Mouse (Mus musculus) thymus, postnatal 10 days (tissue): ENCODE results near the gene Sec23a.
"Not testable (repeated sequence)": the region's sequence is repeated elsewhere in the genome, so short reads cannot be mapped to it uniquely, and the experiment has no call there.

Experiments
- DNase-seq, 2 experiments: peaks; one replicate each; pipeline ENCODE4 v3.0.0; 2021; ENCODE audit warnings: low spot score in 2 of 2

Sec23a gene

DNA sequence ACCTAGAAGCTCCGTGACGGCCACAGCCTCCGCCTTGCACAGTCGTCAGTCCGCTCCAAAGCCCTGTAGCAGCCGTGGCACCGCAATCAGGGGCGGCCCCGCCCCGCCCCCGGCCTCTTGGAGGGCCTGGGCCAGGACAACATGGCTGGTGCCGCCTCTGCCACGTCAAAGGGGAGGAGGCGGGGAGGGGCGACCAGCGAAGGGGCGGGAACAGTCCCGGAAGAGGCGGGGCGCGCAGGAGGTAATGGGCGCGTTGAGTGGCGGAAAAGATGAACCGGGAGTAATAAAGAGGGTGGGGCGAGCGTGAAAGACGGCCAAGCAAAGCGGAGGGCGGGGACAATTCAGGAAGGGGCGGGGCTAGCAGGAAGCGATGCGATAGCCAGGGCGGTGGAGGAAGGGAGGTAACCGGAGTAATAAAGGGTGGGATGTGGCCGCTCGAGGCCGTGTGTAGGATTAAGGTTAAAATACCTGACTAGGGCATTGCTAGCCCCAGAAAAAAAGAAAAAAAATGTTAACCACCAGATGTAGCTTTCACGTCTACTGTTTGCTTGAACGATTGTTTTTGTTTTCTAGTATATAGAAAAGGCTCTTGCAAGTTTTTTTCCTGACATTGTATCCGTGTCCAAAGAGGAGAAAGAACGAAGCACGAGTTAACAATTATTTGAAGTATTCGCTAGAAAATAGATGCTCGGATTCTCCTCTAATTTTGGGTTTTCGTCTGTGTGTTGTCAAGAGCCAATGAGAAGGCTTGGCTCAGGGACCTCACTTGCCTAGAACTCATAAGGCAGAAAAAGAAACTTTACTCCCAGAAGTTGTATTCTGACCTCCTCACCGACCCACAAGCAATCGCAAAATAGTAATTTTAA, at the start of gene Sec23a:
Gene Sec23a (minus strand): TSS at position 174 of the 866 bp plus-strand sequence.
- DNase-seq: peak; percentile 98 to 99

DNA sequence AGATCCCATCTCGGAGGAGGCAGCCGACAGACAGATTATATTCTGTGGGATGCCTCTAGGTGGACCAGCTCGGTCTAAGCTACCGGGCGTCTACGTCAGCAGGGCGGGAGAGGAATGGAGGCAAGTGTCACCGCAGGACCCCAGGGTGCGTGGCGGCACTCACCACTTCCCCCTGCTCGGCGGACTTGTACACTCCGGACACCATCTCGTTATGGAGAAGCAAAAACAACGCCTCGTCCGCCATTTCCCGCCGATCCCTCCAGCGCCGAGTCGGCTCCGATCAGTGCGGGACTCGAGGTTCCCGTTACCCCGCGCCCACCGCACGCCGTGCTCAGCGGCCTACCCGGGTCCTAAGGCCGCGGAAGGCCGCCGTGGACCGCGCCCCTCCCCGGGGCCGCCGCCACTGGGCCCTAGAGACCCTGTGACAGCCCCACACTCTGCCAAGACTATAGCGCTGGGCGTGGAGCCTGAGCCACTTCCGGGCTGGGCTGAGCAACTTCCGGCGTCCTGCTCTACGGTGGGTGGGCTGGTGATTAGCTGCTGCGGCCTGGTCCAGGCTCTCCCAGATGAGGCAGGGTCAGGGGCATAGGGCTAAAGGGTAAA, 49.3 kb upstream of the Sec23a start, which contains the start of gene Trappc6b:
Gene Trappc6b (minus strand): TSS at position 480 of the 603 bp plus-strand sequence.
- peak; percentile 50 to 66 for DNase-seq

- DNase-seq: no peak
These were observed 48.5 kb upstream of the Sec23a start for GRCm38 (mm10) chr12:59060322-59060721.

GRCm38 (mm10) chr12:59058242-59058641, 46.4 kb upstream of the Sec23a start:
- not testable (repeated sequence) for DNase-seq

- no peak for DNase-seq
These were observed 44.4 kb upstream of the Sec23a start for GRCm38 (mm10) chr12:59056222-59056621.

GRCm38 (mm10) chr12:59055196-59055850, 43.5 kb upstream of the Sec23a start:
- DNase-seq: no peak

GRCm38 (mm10) chr12:59053976-59054375, 42.2 kb upstream of the Sec23a start:
- DNase-seq: no peak

DNA sequence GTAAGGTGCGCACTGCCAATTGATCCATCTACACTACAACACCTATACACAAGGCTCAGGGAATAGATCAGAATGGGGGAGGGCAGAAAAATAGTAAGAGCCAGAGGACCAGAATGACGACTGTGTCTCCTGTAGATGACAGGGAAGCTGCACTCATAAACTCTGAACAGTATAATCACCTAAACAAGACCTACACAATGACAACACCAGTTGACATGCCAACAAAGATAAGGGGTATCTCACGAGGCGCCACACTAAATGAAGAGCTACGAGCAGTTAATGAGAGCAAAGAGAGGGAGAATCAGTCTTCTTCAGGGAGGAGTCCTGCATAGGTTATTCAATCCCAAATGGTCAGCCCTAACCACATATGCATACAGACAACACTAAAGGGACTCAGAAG, 41.3 kb upstream of the Sec23a start:
- no peak for DNase-seq

DNA sequence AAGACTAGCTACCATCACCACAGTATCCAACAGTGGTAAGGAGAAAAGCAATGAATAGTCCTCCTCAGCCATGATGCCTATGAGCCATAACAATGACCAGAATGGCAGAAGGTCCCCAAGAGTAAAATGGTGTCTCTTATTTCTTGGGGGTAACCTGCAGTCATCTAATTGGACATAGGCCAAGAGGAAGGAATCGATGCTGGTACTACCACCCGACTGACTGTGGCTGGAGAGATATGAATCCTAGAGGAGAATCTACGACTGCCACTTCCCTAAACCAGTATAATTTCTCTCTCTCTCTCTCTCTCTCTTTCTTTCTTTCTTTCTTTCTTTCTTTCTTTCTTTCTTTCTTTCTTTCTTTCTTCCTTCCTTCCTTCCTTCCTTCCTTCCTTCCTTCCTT, 40.7 kb upstream of the Sec23a start:
- DNase-seq: no peak

DNA sequence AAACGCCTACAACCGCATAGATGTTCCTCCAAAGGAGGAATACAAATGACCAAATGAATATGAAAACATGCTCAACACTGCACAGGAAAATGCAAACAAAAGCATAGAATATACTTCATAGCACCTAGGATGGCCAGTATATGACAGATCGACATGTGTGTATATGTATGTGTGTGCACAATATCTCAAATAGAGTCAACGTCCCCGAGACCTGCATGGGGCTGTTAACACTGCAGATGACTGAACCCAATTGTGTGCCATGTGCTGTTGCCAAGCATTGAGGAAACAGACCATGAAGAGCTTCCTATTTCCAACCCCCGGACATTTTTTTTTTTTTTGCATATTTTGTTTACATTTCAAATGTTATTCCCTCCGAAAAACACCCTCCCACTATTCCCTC, 29.0 kb upstream of the Sec23a start:
- no peak for DNase-seq

- DNase-seq: no peak
These were observed 28.4 kb upstream of the Sec23a start for GRCm38 (mm10) chr12:59039971-59040844.

GRCm38 (mm10) chr12:59039162-59039970, 27.5 kb upstream of the Sec23a start:
- DNase-seq: no peak

GRCm38 (mm10) chr12:59032101-59032500, 20.3 kb upstream of the Sec23a start:
- DNase-seq: peak in 1 of 2 experiments; percentile 12

GRCm38 (mm10) chr12:59021306-59021705, 9.5 kb upstream of the Sec23a start:
- no peak for DNase-seq

DNA sequence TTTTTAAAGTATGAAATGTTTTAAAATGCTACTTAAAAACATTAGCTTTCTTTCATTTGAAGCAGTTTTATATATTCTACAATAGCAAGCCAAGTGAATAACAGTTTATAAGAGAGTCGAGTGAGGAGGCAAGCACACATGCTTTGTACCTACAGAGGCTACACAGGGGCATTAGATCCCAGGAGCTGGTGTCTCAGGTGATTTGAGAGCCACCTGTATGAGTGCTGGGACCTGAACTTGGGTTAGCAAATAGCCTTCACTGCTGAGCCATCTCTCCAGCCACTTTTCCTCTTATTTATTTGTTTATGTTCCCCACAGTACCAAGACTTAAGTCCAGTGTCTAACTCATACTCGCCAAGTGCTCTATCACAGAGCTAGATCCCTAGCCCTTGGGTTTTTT, 8.1 kb upstream of the Sec23a start:
- no peak for DNase-seq

GRCm38 (mm10) chr12:59017970-59018369, 6.2 kb upstream of the Sec23a start:
- no peak for DNase-seq

- DNase-seq: peak; percentile 89
These were observed 1.4 kb upstream of the Sec23a start, which contains the start of gene Gemin2 for GRCm38 (mm10) chr12:59013234-59013633. TSS of gene Gemin2 (plus strand) at chr12:59013393.

DNA sequence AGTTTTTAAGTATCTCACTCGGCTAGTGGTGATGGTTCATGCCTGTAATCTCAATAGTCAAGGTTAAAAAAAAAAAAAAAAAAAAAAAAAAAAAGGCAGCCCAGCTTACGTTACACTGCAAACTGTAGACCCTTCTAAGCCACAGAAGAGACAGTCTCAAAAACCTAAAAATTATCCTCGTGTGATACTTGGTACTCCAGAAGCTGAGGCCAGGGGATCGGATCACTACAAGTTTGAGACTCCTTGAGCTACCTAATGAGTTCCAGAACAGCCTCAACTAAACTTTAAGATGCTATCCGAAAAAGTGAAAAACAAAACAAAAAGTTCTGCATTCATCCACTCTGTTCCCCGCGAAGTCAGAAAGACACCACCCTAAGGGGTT, 884 bp upstream of the Sec23a start:
- peak in 1 of 2 experiments; percentile 11 for DNase-seq

GRCm38 (mm10) chr12:59011275-59011843, 458 bp downstream of the Sec23a start:
- no peak for DNase-seq

GRCm38 (mm10) chr12:59010482-59010881, 1.3 kb downstream of the Sec23a start:
- DNase-seq: peak in 1 of 2 experiments; percentile 23
